Mouse (Mus musculus) urinary bladder, adult 18-20 months (tissue): Measurements from ENCODE around the gene Gpr88.

Source experiments
- DNase-seq, 2 experiments: peaks; one replicate each; pipeline ENCODE4 v3.0.0; 2022; ENCODE audit warnings: low spot score in 2 of 2, mixed read lengths in 2 of 2

Gpr88 gene

DNA sequence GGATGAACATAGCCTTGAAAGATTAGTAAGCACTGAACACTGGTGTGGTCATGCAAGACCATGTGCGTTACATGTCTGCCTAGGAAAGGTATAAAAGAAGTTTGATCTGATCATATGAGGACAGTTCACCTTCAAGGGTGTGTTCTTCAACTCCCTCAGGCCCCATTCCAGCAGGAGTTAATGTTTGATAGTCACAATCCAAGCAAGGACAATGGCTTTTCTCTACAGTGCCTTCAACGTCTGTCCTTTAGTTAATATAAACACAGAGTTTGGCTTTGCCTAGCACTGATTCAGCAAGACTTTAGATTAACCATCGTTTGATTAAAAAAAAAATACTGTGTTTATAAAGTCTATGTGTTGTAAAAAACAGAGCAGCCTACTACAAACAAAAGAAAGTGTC lies 49.4 kb downstream of the Gpr88 start:
- DNase-seq = no peak

DNA sequence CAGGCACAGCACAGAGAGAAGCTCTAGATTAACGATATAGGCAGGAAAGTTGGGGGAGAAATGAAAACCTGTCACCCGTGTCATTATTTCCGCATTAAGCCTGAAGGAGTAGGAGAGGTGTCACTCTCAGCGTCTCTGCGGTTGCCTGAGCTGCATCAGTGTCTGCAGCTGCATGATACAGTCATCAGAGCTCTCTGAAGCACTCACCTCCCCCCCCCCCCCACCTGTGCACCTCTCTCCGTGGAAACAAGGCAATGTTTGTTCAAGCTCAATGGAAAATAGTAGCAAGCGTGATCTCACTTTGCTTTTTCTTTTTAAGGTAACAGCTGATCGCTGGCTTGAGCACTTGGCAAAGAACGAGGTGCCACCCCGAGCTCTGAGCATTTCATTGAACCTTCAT lies 53.2 kb downstream of the Gpr88 start:
- DNase-seq = no peak
